Mouse (Mus musculus): ENCODE results near the gene Tmem120b.

Tmem120b gene

DNA sequence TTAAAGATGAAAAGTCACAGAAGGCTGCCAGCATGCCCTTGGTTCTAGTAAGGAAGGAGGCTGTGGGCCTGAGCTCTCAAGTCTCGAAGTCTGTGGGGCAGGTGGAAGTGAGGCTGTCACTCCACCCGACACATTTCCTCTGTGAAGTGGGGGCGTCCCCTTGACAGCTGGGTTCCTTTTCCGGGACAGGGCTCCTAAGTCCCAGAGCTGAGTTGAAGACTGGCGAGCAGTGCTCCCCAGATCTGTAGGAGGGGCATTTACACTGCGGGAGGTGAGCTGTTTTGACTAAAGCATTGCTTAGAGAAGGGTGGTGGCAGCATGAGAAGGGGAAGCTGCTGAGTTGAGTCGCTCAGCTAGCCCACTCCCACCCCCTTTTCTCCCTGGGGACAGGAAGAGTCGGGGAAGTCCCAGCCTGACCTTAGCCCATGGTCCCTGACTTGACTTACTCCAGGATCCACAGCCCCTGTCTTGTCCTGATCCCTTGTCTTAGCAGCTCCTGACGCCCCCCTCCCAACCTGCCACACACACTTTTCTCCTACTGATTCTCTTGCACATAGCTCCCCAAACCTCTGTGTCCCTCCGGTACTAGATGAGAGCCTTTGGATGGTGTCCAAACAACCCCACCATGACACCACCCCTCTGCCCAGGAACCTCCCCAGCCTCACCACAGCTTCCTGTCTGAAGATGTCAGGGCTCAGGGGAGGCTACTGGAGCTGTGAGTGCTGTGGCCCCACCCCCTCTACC lies 60.4 kb downstream of the Tmem120b start:
- no peak for DNase-seq (ENCODE audit: low spot score)

DNA sequence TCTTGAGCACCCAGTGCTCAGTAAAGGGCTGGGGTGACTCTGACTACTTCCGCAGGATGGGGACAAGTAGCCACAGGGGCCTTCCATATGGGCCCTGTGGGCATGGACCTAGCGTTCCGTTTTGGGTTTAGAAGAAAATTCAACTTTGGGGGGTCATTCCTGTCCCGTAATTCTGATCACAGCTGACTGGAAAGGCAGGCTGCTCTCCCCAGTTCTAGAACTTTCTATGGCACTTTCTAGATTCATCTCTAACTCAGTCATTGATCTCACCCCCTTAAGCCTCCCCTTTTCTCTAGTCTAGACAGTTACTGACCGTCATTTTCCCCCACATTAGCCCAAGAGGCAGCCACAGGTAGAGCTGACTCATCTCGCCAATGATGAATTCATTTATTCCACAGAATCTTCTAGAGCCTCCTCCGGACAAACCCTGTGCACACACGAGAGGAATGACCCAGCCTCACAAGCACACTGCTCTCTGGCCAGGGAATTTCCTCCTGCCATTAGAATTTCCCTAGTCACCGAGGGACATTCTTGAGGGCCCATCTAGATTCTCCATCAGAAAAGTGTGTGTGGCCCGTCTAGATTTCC lies 61.0 kb downstream of the Tmem120b start:
- no peak for DNase-seq (ENCODE audit: low spot score)

DNA sequence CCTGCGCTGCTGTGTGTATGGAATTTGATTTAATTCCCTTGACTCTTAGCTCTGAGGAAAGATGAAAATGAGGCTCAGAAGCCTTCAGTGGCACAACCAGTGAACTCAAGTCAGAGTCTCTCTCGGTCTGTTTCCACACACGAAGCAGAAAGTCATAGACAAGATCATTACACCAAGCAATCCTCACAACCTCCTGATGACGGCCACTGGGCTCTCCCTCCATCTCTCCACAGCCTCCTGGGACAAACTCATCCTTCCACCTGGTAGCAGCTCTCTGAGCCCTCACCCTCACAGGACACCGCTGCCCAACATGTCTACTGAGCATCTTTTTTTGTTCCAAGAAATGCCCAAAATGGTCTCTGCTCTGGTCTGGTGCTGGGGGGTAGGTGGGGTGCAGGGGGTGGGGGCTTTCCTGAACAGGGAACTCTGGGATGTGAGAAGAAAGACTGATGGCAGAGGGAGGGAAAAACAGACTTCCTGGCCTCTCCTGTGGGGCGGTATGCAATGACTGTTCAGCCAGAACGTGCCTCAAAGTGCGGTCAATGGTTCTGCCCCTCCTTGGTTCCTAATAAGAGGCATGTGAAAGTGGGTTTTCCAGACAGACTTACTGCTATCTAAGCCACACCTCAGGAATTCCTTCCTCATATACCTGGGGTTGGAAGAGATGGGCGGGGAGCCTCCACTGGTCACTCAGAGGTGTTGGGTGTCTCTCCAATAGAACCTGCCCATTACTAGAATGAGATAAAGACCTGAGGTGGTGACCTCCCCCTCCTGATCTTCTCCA lies 62.0 kb downstream of the Tmem120b start:
- no peak for DNase-seq (ENCODE audit: low spot score)

DNA sequence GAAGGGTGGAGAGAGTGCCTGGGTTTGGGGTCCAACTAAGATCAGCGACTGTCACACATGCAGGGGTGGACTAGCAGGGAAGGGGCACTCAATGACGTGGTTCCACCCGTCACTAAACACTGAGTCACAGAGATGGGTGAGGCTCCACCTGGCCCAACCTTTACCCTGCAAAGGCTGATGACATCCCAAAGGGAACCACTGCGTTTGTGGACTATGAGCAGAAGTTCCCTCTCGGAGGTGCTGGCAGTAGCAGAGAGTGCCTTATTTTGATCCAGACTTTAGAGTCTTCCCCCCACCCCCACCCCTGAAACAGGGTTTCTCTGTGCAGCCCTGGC lies 62.6 kb downstream of the Tmem120b start:
- no peak for DNase-seq (ENCODE audit: low spot score)

DNA sequence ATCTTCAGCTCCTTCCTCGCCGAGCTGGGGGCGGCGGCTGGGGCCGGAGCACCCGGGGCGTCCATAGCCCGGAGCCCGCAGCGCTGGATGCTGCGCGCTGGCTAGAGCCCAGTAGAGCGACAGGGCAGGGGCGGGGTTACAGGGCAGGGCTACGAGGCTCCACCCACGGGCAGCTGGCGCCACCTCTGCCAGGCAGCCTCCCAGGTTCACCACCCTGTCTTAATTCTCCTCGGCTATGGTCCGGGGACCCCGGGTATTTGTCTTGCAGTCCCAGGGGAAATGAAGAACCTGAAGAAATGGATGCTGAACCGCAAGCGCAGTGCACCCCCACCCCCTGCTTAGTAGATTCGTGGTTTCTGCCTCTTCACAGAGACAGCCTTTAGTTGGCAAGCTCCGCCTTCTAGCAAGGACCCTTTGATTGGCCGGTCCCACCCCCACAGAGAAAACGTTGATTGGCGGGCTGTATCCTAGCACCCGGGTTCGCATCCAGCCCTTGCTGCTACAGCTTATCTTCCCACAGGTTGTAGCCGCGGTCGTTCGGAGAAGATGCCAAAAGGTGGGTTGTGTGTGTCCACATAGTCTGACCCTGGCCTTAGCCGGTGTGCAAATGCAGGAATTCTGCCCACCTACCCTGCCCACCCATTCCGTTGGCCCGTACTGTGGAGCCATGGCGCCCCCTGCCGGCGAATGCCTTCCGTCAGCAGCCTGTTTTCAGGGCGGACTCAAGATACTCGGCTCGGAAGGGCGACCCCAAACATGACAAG lies 64.3 kb downstream of the Tmem120b start, which contains the start of gene Rhof:
Gene Rhof, minus strand, starts transcription at position 385 of the 764 bp plus-strand sequence.
- DNase-seq (ENCODE audit: low spot score): peak; percentile 86

DNA sequence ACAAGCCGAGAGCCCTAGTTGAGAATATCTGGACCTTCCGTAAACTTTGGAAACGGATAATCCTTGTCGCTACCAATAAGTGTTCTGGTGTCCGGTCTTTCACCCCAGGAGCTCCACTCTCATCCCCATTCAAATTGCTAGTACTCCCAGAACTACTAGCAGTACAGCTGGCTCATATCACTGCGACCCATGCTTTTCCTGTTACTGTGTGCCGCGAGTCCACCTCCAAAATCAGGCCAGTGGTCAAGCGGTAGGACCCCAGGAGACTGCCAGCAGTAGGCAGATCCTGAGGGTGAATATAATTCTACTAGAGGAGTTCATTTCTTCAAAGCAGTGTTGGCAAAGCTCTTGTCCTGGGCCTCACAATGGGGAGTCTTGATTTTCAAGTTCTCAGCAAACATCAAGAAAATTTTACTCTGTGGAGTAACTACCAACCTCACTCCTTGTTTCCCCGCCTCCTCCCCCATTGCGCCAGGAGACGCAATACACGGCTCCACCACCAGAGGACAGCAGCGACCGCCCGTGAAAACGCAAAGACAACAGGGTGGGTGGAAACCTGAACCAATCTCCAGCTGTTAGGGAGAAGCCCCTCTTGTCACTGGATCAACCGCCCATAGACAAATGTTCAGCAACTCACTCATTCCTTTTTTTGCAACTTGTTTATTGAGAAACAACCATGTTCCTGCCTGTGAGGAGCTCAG lies 65.0 kb downstream of the Tmem120b start:
- DNase-seq (ENCODE audit: low spot score): peak; percentile 91

DNA sequence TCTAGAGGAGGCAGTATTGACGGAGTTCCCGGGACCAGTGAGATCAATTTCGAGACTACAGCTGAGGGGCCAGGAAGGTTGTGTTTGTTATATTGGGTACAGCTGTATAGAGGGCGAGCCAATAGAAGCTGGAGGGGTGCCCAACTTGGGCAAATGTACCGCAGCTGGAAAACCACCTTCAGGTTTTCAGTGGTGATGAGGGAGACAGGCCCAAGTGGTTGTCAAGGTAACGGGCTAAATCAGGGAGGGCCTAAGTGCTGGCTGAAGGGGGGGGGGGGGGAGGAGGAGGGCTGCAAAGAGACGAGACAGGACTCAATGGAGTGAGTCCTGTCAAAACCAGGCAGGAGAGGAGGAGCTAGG lies 65.5 kb downstream of the Tmem120b start:
- no peak for DNase-seq (ENCODE audit: low spot score)

DNA sequence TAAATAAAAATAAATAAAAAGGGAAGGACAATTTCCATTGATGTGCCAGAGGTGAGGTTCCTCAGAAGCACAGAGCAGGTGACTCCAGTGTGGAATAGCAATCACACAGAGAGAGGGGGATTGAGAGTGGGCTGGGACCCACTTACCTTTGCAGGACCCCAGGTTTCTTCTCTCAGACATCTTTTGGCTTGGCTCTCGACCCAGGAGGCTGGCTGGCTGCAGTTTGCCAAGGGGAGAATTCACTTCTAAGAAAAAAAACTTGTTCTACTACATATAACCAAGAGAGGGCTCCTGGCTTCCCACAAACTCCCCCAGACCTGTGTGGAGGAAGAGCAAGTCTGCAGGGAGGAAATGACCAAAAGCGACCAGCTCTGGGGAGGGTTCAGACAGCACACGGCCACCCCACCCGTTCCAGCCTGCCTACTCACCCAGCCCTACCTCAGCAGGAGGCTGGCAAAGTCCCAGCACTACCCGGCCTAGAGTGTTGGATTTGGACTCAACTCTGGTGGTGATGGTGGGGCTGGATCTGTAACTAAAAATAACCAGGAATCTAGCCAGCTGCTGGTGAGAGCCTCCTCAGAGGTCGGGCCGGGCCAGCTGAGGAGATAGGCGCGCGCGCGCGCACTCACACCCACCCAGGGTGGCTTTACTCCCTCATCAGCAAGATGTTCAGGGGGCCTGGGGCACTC lies 66.1 kb downstream of the Tmem120b start:
- DNase-seq (ENCODE audit: low spot score): no peak

DNA sequence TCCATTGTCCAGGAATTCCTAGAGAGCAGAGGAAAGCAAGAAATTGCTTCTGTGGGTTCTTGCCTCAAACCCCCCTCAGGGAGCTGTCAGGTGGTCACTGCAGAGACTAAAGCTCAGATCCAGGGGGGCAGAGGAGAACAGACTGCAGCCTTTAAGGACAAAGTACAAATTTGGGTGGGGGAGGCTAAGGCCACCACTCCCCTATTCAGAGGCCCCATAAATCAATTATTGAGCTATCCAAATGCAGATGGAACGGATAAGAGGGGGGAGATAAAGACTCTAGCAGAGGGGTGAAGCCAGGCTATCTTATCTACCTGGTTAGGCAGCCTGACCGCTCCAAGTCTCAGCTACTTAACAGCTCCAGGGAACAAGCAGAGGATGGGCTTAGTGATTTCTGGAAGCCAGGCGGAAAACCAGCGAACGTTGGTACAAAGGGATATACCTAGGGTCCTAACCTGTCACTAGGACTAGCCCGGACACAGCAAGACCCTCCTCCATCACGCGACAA lies 66.7 kb downstream of the Tmem120b start:
- DNase-seq (ENCODE audit: low spot score): no peak

DNA sequence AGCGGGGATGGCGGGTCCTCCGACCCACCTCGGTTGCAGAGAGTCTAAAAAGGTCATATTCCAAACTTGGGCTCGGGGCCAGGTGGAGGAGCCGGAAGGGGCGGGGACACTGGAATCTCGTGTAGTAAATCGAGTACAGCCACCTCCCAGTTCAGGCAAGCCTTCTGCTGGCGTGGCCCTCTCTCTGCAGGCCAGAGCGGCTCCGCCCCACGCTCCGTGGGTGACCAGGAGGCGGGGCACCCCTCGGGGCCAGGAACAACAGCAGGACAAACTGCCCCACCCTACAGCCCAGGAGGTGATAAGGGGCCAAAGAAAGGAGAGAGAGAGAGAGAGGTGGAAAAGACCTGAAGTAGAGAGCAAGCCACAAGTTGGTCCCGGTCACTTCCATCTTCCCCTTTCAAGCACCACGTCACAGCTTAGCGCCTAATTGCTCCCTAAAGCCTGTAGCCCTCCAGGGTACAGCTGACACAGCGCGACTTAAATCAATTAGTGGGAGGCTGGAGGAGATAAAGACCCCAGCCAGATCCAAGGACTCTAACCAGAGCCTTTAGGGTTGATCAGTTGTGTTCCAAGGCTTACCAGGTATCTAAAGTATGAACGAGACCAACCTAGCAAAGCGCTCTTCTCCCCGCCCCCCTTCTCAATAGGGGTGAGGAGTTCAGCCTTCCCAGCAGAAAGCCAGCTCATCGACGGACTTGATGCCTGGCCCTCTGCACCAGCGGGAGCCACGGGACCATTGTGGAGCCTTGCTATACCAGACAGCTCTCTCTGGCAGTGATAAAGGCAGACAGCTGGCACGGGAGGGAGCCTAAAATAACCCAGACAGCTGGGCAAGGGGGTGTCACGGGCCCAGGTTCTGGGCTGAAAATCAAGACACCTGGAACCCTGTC lies 67.5 kb downstream of the Tmem120b start:
- peak; percentile 73 for DNase-seq (ENCODE audit: low spot score)

DNA sequence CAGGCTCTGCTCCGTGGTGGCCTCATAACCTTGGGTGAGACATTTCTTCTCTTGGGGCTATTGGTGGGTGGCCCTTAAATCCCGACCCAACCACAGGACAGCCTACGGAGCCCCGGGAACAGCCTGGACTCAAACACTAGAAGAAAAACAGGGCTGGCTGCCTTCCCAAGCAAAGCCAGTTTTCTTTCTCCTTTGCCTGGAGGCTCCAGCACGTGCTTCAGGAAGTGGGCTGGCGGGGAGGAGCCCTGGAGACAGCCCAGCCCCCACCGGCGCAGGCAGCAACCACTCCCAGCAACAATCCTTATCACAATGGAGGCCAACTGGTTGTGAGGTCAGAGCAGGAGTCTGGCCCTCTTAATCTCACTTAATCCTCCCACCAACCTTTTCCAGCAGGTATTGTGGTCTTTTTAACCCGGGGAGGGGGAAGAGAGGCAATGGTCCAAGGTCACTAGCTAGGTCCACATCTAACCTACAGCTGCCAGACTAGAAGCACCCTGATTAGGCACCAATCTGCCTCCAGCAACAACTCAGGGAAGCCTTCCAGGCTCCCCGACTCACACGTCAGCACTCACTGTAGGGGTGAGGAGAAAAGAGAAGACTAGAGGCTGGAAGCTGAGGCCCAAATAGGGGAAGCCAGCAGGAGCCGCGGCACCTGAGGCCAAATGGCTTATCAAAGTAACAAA lies 68.3 kb downstream of the Tmem120b start:
- DNase-seq (ENCODE audit: low spot score): peak; percentile 83

DNA sequence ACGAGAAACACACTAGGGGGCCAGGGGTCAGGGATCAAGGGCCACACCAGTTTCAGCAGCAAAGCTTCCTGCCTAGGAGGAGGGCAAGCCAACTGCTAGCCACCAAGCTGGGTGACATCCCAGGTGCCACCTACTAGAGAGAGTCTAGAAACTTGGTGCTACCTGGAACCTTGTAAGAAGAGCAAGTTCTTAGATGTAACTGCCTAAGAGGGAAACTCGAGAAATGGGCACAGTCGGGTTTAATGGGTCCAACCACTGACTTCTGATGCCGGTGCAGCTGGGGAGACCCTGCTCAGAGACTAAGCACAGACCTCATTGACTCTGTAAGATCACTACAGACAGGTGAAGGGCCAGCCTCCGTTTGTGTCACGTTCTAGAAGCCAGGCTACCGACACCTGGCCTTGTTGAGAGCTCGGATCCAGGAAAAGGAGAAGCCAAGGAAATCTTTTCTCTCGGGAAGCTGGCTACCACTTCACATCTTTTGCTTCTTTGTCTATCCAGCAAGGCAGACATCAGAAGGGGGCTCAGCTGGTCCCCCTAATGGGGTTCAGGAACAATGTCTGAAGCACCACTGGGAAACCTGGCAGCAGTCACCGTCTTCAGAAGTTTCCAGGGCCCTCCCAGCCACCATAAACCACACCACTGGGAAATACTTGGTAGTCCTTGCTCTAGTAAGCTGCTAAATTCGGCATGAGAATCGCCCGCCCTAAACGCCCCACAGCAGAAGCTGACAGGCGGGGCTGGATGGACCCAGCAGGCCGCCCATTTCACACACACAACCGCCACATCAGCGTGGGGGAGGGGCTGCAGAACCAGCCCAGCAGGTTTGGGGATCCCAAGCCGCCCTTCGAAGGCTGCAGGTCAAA lies 69.1 kb downstream of the Tmem120b start:
- DNase-seq (ENCODE audit: low spot score): peak; percentile 68

DNA sequence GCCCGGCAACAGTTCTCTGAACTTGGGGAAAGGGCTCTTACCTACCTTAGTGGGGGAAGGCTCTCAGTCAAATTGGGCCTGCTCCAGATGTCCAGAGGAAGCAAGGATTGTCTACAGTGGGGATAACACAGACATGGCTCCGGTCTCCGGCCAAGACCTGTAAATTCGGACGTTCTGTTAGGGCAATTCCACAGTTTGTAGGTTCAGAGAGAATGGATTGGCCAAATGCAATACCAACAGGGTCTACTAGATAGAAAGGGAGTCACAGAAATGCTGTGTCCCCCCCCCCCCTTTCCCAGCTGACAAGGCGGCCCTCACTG lies 69.7 kb downstream of the Tmem120b start:
- DNase-seq (ENCODE audit: low spot score): no peak

DNA sequence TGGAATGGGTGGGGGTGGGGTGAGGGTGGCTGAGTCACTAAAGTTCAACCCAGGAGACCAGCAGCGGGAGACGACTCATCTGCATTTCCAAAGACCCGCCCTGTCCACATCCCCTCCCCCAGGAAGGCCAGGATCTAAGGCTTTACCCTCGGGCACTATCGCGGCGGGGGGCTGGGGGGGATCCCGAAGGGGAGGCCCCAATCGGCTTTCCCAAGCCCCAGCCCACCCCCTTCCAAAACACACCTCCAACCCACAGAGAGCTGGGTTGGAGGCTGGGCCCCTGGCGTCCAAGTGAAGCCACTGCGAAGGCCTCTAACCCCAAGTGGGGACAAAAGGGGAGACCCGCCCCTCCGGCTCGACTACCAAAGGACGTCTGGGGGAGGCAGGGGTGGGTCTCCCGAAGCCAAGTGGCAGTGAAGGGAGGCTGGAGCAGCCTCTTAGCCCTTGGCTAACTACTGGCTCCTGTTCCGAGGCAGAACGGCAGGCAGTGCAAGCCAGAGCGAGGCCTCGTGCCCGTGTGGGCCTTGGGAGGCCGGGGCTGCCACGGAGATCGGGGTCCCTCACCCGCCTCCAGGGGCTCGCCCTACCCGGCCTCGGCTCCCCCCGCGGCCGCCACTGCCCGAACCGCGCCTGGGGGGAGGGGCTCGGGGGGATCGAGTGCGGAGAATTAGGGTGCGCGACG lies 70.2 kb downstream of the Tmem120b start:
- DNase-seq (ENCODE audit: low spot score): no peak

DNA sequence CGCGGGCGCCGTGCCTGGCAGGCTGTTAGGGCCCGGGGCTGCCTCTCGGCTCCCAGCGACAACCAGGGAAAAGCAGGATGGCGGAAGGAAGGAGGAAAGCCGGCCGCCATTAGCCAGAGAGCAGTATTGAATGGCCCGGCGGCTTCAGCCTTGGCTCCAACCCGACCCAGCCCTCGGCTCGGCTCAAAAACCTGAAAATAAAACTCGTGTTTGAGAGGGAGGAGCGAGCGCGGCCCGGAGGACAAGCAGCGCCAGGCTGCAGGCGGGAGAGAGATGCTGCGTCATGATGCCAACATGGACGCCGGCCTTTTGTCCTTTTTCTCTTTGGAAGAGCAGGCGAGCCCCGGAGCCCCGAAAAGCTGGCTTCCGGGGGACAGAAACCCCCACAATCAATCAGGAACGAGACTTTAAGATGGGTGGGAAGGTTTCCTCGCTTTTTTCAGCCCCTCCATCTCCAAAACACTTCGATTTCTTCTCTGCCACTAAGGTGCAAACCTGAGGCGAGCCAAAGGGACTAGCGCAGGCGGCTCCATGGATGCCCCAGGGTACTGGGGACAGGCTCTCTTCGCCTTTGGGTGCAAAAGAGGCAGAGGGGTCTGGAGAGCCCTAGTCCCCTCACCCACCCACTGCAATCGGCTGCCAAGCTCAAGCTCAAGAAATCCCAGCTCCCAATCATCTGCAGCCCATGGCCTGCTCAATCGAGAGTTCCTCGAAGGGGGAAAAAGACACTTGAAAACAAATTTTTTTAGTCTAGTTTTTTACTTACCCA lies 70.9 kb downstream of the Tmem120b start:
- DNase-seq (ENCODE audit: low spot score): peak; percentile 87

DNA sequence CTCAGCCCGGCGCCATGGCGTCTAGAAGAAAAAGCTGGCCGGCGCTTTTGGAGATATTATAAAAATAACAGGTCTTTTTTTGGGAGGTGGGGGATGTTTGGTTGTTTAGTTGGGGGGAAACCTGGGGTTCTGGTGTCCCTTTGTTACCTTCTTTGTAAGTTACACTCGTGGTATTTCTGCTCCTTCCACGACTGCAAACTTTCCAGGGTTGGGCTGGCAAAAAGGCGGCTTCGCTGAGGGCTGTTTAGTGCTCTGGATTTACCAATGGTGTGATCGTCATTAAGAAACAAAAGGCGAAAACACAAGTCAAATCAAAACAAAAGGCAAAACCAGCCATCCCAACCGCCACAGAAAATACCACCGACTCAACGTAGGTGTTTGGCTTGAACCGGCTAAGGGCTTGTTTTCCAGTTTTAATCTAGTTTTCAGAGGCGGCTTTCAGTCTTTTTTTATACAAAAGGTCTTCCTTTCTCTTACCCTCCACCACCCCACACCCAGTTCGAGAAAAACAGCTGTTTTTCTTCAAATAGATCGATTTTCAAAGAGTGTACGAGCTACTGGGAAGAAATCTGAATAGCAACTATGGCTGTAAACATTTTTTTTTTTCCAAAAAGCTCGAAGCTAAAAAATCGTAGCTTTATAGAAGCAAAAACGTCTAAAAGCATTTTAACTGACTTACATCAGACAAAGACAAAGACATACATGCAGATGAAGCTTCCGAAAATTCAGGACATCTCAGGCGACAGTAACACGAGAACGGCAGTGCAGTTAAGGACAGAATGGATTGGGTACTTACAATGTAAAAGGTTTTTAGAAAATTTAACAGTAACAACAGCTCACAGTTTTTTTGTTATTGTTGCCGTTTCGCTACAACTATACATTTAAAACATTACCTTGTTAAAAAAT lies 71.8 kb downstream of the Tmem120b start:
- no peak for DNase-seq (ENCODE audit: low spot score)
